Mouse (Mus musculus): ENCODE results near the gene Pold4. TPM values are rescaled to one million over a fixed set of nuclear protein-coding genes. Genes with fewer than 3 reads are reported as not detected.

Pold4 gene
- polyA plus RNA-seq, 1 experiment from 2014 or later = 8.8 TPM

GRCm38 (mm10) chr19:4202149-4202548 lies 29.6 kb upstream of the Pold4 start:
- Histone ChIP-seq H3K4me3 (ENCODE audit: low read depth, low read length) (peak overlapping the region; percentile 69), H3K36me3 (ENCODE audit: control insufficient read depth, insufficient read depth, low read length) (peaks cover 2% of the 10 kb centered on the region; the same call in 1 of the 2 replicates), H3K27me3 (ENCODE audit: control insufficient read depth, insufficient read depth, low read length) (no peaks in the 10 kb centered on the region), H3K4me2 (ENCODE audit: low read depth, low read length, severe bottlenecking) (peak overlapping the region; percentile 97), H3K9ac (ENCODE audit: low read length) (peak overlapping the region; percentile 88), H3K4me1 (replicated peaks; ENCODE audit: control insufficient read depth, insufficient read depth, low read length) (peaks cover 18% of the 10 kb centered on the region), H3K9me3 (ENCODE audit: control insufficient read depth, low read length) (no peaks in the 10 kb centered on the region), H3K27ac (ENCODE audit: low read depth, low read length) (no peak overlapping the region)
- WGBS = 23% methylated on average over 7 of the region's 7 CpGs
- no peak for DNase-seq (ENCODE audit: low spot score)
- ATAC-seq (replicated peaks; ENCODE audit: low FRiP score) = no peak; the same call in 1 of the 2 replicates

GRCm38 (mm10) chr19:4203148-4203547 lies 28.6 kb upstream of the Pold4 start:
- Histone ChIP-seq H3K4me3 (ENCODE audit: low read depth, low read length) (no peak overlapping the region), H3K27ac (ENCODE audit: low read depth, low read length) (no peak overlapping the region), H3K4me2 (ENCODE audit: low read depth, low read length, severe bottlenecking) (no peak overlapping the region), H3K9ac (ENCODE audit: low read length) (no peak overlapping the region), H3K9me3 (ENCODE audit: control insufficient read depth, low read length) (no peaks in the 10 kb centered on the region), H3K4me1 (replicated peaks; ENCODE audit: control insufficient read depth, insufficient read depth, low read length) (peaks cover 18% of the 10 kb centered on the region), H3K36me3 (ENCODE audit: control insufficient read depth, insufficient read depth, low read length) (no peaks in the 10 kb centered on the region; the same call in 1 of the 2 replicates), H3K27me3 (ENCODE audit: control insufficient read depth, insufficient read depth, low read length) (no peaks in the 10 kb centered on the region)
- ATAC-seq (replicated peaks; ENCODE audit: low FRiP score) = no peak
- DNase-seq (ENCODE audit: low spot score) = no peak
- WGBS = 67% methylated on average over 3 of the region's 3 CpGs

- ATAC-seq (replicated peaks; ENCODE audit: low FRiP score) = no peak
- no peak overlapping the region for H3K9ac ChIP-seq (ENCODE audit: low read length)
Measured at GRCm38 (mm10) chr19:4203604-4204326, 27.9 kb upstream of the Pold4 start.

GRCm38 (mm10) chr19:4204889-4205288 lies 26.8 kb upstream of the Pold4 start:
- H3K9ac ChIP-seq (ENCODE audit: low read length) = no peak overlapping the region
- H3K27me3 ChIP-seq (ENCODE audit: control insufficient read depth, insufficient read depth, low read length) = no peaks in the 10 kb centered on the region
- no peak for DNase-seq (ENCODE audit: low spot score)
- H3K4me3 ChIP-seq (ENCODE audit: low read depth, low read length) = no peak overlapping the region
- ATAC-seq (replicated peaks; ENCODE audit: low FRiP score) = no peak
- H3K27ac ChIP-seq (ENCODE audit: low read depth, low read length) = no peak overlapping the region
- H3K36me3 ChIP-seq (ENCODE audit: control insufficient read depth, insufficient read depth, low read length) = no peaks in the 10 kb centered on the region; the same call in 1 of the 2 replicates
- H3K4me2 ChIP-seq (ENCODE audit: low read depth, low read length, severe bottlenecking) = no peak overlapping the region
- 64% methylated on average over 4 of the region's 4 CpGs for WGBS
- H3K4me1 ChIP-seq (replicated peaks; ENCODE audit: control insufficient read depth, insufficient read depth, low read length) = peaks cover 18% of the 10 kb centered on the region
- no peaks in the 10 kb centered on the region for H3K9me3 ChIP-seq (ENCODE audit: control insufficient read depth, low read length)

More at GRCm38 (mm10) chr19:4203604-4204326, 27.9 kb upstream of the Pold4 start:
- Histone ChIP-seq H3K27me3 (ENCODE audit: control insufficient read depth, insufficient read depth, low read length) (no peaks in the 10 kb centered on the region), H3K27ac (ENCODE audit: low read depth, low read length) (no peak overlapping the region), H3K36me3 (ENCODE audit: control insufficient read depth, insufficient read depth, low read length) (no peaks in the 10 kb centered on the region; the same call in 1 of the 2 replicates), H3K4me1 (replicated peaks; ENCODE audit: control insufficient read depth, insufficient read depth, low read length) (peaks cover 18% of the 10 kb centered on the region), H3K4me3 (ENCODE audit: low read depth, low read length) (no peak overlapping the region), H3K4me2 (ENCODE audit: low read depth, low read length, severe bottlenecking) (no peak overlapping the region), H3K9me3 (ENCODE audit: control insufficient read depth, low read length) (no peaks in the 10 kb centered on the region)
- no peak for DNase-seq (ENCODE audit: low spot score)
- 71% methylated on average over 13 of the region's 13 CpGs for WGBS

GRCm38 (mm10) chr19:4206971-4207370 lies 24.7 kb upstream of the Pold4 start:
- 0% methylated on average over 2 of the region's 2 CpGs for WGBS
- Histone ChIP-seq H3K4me2 (ENCODE audit: low read depth, low read length, severe bottlenecking) (no peak overlapping the region), H3K27me3 (ENCODE audit: control insufficient read depth, insufficient read depth, low read length) (peaks cover 1% of the 10 kb centered on the region; the same call in 1 of the 2 replicates), H3K4me3 (ENCODE audit: low read depth, low read length) (no peak overlapping the region), H3K4me1 (replicated peaks; ENCODE audit: control insufficient read depth, insufficient read depth, low read length) (peaks cover 5% of the 10 kb centered on the region), H3K9me3 (ENCODE audit: control insufficient read depth, low read length) (no peaks in the 10 kb centered on the region), H3K27ac (ENCODE audit: low read depth, low read length) (no peak overlapping the region), H3K9ac (ENCODE audit: low read length) (no peak overlapping the region), H3K36me3 (ENCODE audit: control insufficient read depth, insufficient read depth, low read length) (no peaks in the 10 kb centered on the region)
- DNase-seq (ENCODE audit: low spot score) (peak; percentile 85), ATAC-seq (replicated peaks; ENCODE audit: low FRiP score) (no peak; the same call in 1 of the 2 replicates)

- Histone ChIP-seq H3K9ac (ENCODE audit: low read length) (no peak overlapping the region), H3K4me1 (replicated peaks; ENCODE audit: control insufficient read depth, insufficient read depth, low read length) (peaks cover 12% of the 10 kb centered on the region), H3K36me3 (ENCODE audit: control insufficient read depth, insufficient read depth, low read length) (no peaks in the 10 kb centered on the region), H3K4me2 (ENCODE audit: low read depth, low read length, severe bottlenecking) (no peak overlapping the region), H3K9me3 (ENCODE audit: control insufficient read depth, low read length) (no peaks in the 10 kb centered on the region), H3K27me3 (ENCODE audit: control insufficient read depth, insufficient read depth, low read length) (peaks cover 10% of the 10 kb centered on the region), H3K27ac (ENCODE audit: low read depth, low read length) (no peak overlapping the region), H3K4me3 (ENCODE audit: low read depth, low read length) (no peak overlapping the region)
- WGBS = 71% methylated on average over 5 of the region's 5 CpGs
- DNase-seq (ENCODE audit: low spot score) = no peak
- no peak for ATAC-seq (replicated peaks; ENCODE audit: low FRiP score)
Measured at GRCm38 (mm10) chr19:4208563-4208962, 23.1 kb upstream of the Pold4 start.

GRCm38 (mm10) chr19:4211891-4212588 lies 19.7 kb upstream of the Pold4 start:
- H3K4me2 ChIP-seq (ENCODE audit: low read depth, low read length, severe bottlenecking) = no peak overlapping the region
- H3K4me1 ChIP-seq (replicated peaks; ENCODE audit: control insufficient read depth, insufficient read depth, low read length) = peaks cover 23% of the 10 kb centered on the region
- H3K9ac ChIP-seq (ENCODE audit: low read length) = peak overlapping the region; percentile 7; the same call in 1 of the 2 replicates
- H3K27me3 ChIP-seq (ENCODE audit: control insufficient read depth, insufficient read depth, low read length) = peaks cover 31% of the 10 kb centered on the region
- 18% methylated on average over 4 of the region's 4 CpGs for WGBS
- DNase-seq (ENCODE audit: low spot score) (no peak), ATAC-seq (replicated peaks; ENCODE audit: low FRiP score) (no peak)
- no peak overlapping the region for H3K4me3 ChIP-seq (ENCODE audit: low read depth, low read length)
- no peaks in the 10 kb centered on the region for H3K36me3 ChIP-seq (ENCODE audit: control insufficient read depth, insufficient read depth, low read length)
- H3K27ac ChIP-seq (ENCODE audit: low read depth, low read length) = no peak overlapping the region
- H3K9me3 ChIP-seq (ENCODE audit: control insufficient read depth, low read length) = no peaks in the 10 kb centered on the region

- ATAC-seq (replicated peaks; ENCODE audit: low FRiP score) (no peak), DNase-seq (ENCODE audit: low spot score) (no peak)
- Histone ChIP-seq H3K36me3 (ENCODE audit: control insufficient read depth, insufficient read depth, low read length) (no peaks in the 10 kb centered on the region), H3K27me3 (ENCODE audit: control insufficient read depth, insufficient read depth, low read length) (peaks cover 32% of the 10 kb centered on the region), H3K9ac (ENCODE audit: low read length) (peak overlapping the region; percentile 77; the same call in 1 of the 2 replicates), H3K4me1 (replicated peaks; ENCODE audit: control insufficient read depth, insufficient read depth, low read length) (peaks cover 25% of the 10 kb centered on the region), H3K9me3 (ENCODE audit: control insufficient read depth, low read length) (no peaks in the 10 kb centered on the region), H3K4me2 (ENCODE audit: low read depth, low read length, severe bottlenecking) (peak overlapping the region; percentile 99), H3K4me3 (ENCODE audit: low read depth, low read length) (no peak overlapping the region), H3K27ac (ENCODE audit: low read depth, low read length) (no peak overlapping the region)
- WGBS = 4% methylated on average over 9 of the region's 9 CpGs
Measured at GRCm38 (mm10) chr19:4213524-4213974, 18.1 kb upstream of the Pold4 start.

Measured in forebrain, embryonic 11.5 days (tissue).